ENCODE assay signal across 10 mouse cellular contexts in genomic region chr10:22775456-22775855, GRCm38 (mm10). TPM values are rescaled to one million over a fixed set of nuclear protein-coding genes. Genes with fewer than 3 reads are reported as not detected.
"Had no signal": no experiment of that assay in that cellular context is flagged by ENCODE, and none has a peak within 500 bp of the region (broad histone marks: within the 10 kb centered on the region; RNA-seq: fewer than 3 reads in every experiment).

No protein-coding gene starts in this region.

- H3K9ac ChIP-seq: lung, embryonic 14.5 days; midbrain, embryonic 12.5 days; neural tube, embryonic 15.5 days had no signal

- H3K27me3 ChIP-seq: midbrain, embryonic 12.5 days; neural tube, embryonic 13.5 days; neural tube, embryonic 15.5 days had no signal

- DNase-seq: thymus, adult 18-20 months; thymus, postnatal 14 days; thymus, postnatal 36 days had no signal

- H3K36me3 ChIP-seq: midbrain, embryonic 10.5 days; midbrain, embryonic 12.5 days; neural tube, embryonic 13.5 days; neural tube, embryonic 15.5 days had no signal

- H3K4me3 ChIP-seq: midbrain, embryonic 10.5 days; midbrain, embryonic 12.5 days; myocyte; neural tube, embryonic 13.5 days; neural tube, embryonic 15.5 days had no signal

- H3K9me3 ChIP-seq: midbrain, embryonic 10.5 days; midbrain, embryonic 12.5 days; neural tube, embryonic 13.5 days; neural tube, embryonic 15.5 days had no signal

- H3K4me1 ChIP-seq: midbrain, embryonic 12.5 days; neural tube, embryonic 13.5 days; neural tube, embryonic 15.5 days had no signal

- H3K27ac ChIP-seq: midbrain, embryonic 12.5 days; neural tube, embryonic 13.5 days; neural tube, embryonic 15.5 days had no signal

- H3K4me2 ChIP-seq: lung, embryonic 14.5 days; midbrain, embryonic 12.5 days; neural tube, embryonic 13.5 days; neural tube, embryonic 15.5 days had no signal

RNA-seq across cellular contexts. Expression of gene Tcf21, which starts 44.5 kb away (rescaled TPM):
- polyA plus RNA-seq: midbrain, embryonic 10.5 days; midbrain, embryonic 12.5 days; midbrain, embryonic 14.5 days; myocyte; neural tube, embryonic 15.5 days had no signal
